Mouse (Mus musculus) small intestine, adult 2 months (tissue): ENCODE results near the gene Drd1. TPM values are rescaled to one million over a fixed set of nuclear protein-coding genes. Genes with fewer than 3 reads are reported as not detected.

Experiments
- H3K27ac ChIP-seq: fragments of 200-500 bp; 2 replicates; pipeline ENCODE4 v1.5.1; 2012; ENCODE audit warnings: low read depth, low read length, control low read depth, inconsistent platforms; ENCODE audit not compliant: insufficient read depth
- H3K27me3 ChIP-seq: fragments of 200-500 bp; 2 replicates; pipeline ENCODE4 v1.6.1; 2012; ENCODE audit warnings: mild to moderate bottlenecking, moderate library complexity, low read length, inconsistent platforms; ENCODE audit not compliant: control insufficient read depth, insufficient read depth
- H3K36me3 ChIP-seq: fragments of 200-500 bp; 2 replicates; pipeline ENCODE4 v1.6.1; 2012; ENCODE audit warnings: mild to moderate bottlenecking, low read length, control low read depth, inconsistent platforms; ENCODE audit not compliant: control insufficient read depth, insufficient read depth
- H3K4me1 ChIP-seq: fragments of 200-500 bp; 2 replicates; pipeline ENCODE4 v1.6.1; 2012; ENCODE audit warnings: low read length, inconsistent platforms, mixed read lengths; ENCODE audit not compliant: control insufficient read depth, insufficient read depth, insufficient read length
- H3K4me3 ChIP-seq: fragments of 200-500 bp; 2 replicates; pipeline ENCODE4 v1.5.1; 2012; ENCODE audit warnings: low read depth, mild to moderate bottlenecking, control low read depth, inconsistent platforms, low read length, moderate library complexity
- CTCF ChIP-seq: fragments of 200-500 bp; IDR thresholded peaks from 2 replicates; pipeline ENCODE4 v1.5.1; 2012; ENCODE audit warnings: low read depth, mild to moderate bottlenecking, control low read depth, inconsistent platforms, low read length, moderate library complexity, mixed read lengths; ENCODE audit not compliant: insufficient replicate concordance, insufficient read length; ENCODE audit errors: extremely low read depth
- POLR2A ChIP-seq: fragments of 200-500 bp; IDR thresholded peaks from 2 replicates; pipeline ENCODE4 v1.6.1; 2012; ENCODE audit warnings: low read depth, mild to moderate bottlenecking, control low read depth, inconsistent platforms, low read length, moderate library complexity
- WGBS: fragments of 180-500 bp; shearing (Covaris S2); methylation state at CpG from one replicate; pipeline ENCODE4 v1.1.7; 2018; 5-methylcytosine and 5-hydroxymethylcytosine counted together
- polyA plus RNA-seq: library from polyadenylated mRNA; depleted of rRNA; stranded (reverse); fragments of >200 nt; gene quantifications from 2 replicates; pipeline ENCODE4 v1.2.3, GENCODE M21; 2012

The Drd1 gene
- polyA plus RNA-seq, 1 experiment = not detected

DNA sequence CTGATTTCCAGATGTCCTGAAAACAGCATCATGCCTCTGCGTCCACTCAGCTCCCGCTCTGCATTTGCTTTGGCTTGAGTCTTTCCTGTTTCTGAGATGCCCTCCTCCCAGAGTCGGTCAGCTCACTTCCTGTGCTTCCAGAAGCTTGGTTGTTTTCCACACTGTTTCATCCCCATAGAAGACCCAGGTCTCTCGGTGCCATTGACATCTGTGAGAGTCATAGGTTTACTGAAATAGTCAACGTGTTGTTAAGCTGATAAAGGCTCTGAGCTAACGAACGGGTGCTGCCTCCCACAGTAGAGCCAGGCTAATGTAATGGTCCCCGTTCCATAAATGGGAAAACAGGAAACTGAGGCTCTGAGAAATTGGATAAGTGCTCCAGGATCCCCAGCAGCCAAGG is 40.2 kb upstream of the Drd1 start:
- no peak for TF ChIP-seq POLR2A
- no peak for TF ChIP-seq CTCF
- peaks cover 70% of the 10 kb centered on the region for H3K36me3 ChIP-seq
- WGBS = 86% methylated on average over 8 of the region's 8 CpGs

DNA sequence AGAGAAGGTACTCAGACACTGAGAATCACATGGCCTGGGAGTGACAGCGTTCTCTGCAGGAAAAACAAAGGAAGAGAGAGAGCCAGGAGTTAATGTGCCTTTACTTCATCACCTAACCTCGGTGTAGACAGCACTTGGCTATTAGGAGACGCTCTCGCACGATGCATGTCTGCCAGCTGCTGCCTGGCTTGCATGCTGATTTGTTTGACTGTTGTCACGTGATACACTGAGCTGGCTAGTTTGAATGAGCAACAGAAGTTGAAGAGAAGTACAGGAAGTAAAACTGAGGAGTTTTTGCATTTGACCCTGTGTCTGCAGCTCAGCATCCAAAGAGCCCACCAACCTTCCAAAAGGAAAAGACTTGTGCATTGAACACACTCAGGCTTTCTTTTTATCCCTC is 39.5 kb upstream of the Drd1 start:
- no peaks in the 10 kb centered on the region for H3K27me3 ChIP-seq
- TF ChIP-seq POLR2A = no peak
- no peak for TF ChIP-seq CTCF
- H3K27ac ChIP-seq = no peak overlapping the region
- peaks cover 73% of the 10 kb centered on the region for H3K36me3 ChIP-seq
- no peak overlapping the region for H3K4me3 ChIP-seq
- H3K4me1 ChIP-seq = no peaks in the 10 kb centered on the region; the same call in 1 of the 2 replicates
- 76% methylated on average over 6 of the region's 6 CpGs for WGBS

More for the DNA sequence above, 40.2 kb upstream of the Drd1 start:
- peaks cover 4% of the 10 kb centered on the region; the same call in 1 of the 2 replicates for H3K4me1 ChIP-seq
- H3K27ac ChIP-seq = no peak overlapping the region
- no peaks in the 10 kb centered on the region for H3K27me3 ChIP-seq
- H3K4me3 ChIP-seq = no peak overlapping the region

DNA sequence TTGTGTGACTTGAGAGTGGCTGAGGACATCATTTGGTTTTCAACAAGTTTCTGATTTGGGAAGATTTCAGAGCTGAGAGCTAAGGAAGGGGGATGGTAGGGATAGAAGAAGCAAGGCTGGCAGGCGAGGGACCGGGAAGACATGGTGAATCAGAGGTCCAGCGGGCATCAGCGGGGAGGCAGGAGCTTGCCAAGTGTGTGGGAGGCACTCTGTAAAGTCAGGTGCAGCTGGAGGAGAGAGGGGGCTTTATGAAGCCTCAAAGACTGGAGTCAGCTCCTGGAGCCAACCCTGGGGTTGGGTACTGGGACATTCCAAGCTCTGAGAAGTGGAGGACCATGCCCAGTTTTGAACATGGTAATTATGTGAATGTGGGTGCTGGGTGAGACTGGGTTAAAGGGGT is 38.8 kb upstream of the Drd1 start:
- Histone ChIP-seq H3K27ac (no peak overlapping the region), H3K27me3 (no peaks in the 10 kb centered on the region), H3K36me3 (peaks cover 72% of the 10 kb centered on the region), H3K4me1 (no peaks in the 10 kb centered on the region; the same call in 1 of the 2 replicates), H3K4me3 (no peak overlapping the region)
- 91% methylated on average over 4 of the region's 4 CpGs for WGBS
- no peak for TF ChIP-seq CTCF
- TF ChIP-seq POLR2A = no peak

DNA sequence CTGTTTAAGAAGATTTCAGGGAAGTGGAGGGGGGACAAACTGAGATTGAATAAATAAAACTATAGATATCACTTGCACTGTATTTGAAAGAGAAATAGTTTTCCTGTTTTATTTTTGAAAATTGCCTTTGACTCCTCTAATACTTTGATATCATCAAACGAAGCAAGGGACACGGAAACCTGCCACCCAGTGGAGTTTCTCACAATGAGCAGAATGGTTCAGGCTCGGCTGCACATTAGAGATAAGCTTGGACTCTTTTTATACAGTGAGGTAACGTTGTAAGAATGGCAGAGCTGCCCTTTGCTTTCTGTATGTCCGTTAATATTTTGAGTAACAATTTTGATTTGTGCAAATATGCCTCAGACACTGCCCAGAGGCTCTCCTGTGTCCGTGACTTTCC is 36.2 kb upstream of the Drd1 start:
- WGBS = 82% methylated on average over 6 of the region's 6 CpGs
- Histone ChIP-seq H3K4me1 (no peaks in the 10 kb centered on the region), H3K4me3 (no peak overlapping the region), H3K27ac (no peak overlapping the region), H3K27me3 (no peaks in the 10 kb centered on the region), H3K36me3 (peaks cover 83% of the 10 kb centered on the region)
- TF ChIP-seq CTCF (no peak), POLR2A (no peak)

DNA sequence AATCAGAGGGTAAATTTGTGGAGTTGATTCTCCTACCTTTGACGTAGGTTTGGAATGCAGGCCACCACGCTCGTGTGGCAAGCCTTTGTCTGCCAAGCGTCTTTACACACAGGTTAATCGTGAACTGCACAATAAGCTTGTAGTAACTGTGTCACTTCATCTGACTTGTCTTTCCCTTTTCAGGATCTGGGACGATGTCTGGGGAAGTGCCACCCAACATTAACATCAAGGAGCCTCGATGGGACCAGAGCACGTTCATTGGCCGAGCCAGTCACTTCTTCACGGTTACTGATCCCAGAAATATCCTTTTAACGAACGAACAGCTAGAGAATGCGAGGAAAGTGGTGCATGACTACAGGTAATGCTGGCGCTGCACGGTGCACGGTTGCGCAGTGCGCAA is 29.8 kb upstream of the Drd1 start:
- Histone ChIP-seq H3K27me3 (no peaks in the 10 kb centered on the region), H3K36me3 (peaks cover 43% of the 10 kb centered on the region), H3K4me1 (peaks cover 3% of the 10 kb centered on the region; the same call in 1 of the 2 replicates), H3K4me3 (no peak overlapping the region), H3K27ac (no peak overlapping the region)
- WGBS = 89% methylated on average over 18 of the region's 18 CpGs
- no peak for TF ChIP-seq POLR2A
- TF ChIP-seq CTCF = no peak

DNA sequence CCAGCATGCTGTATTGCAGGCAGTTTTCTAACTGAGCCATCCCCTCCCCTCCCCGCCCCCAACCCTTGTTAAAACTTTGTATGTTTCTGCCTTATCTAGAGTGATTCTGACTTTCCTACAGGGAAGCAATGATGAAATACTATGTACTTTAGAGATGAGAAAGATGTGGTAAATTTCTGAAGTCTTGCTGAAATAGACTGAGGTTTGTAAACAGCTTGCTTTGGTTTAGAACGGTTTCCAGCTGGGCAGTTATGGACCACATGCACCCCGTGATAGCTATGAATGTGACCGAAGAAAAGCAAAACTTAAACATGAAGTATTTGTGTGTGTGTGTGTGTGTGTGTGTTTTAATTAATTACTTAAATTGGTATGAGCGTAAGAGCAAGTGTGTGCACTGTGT is 29.3 kb upstream of the Drd1 start:
- TF ChIP-seq CTCF (no peak), POLR2A (no peak)
- peaks cover 41% of the 10 kb centered on the region for H3K36me3 ChIP-seq
- H3K4me3 ChIP-seq = no peak overlapping the region
- peaks cover 7% of the 10 kb centered on the region; the same call in 1 of the 2 replicates for H3K4me1 ChIP-seq
- no peak overlapping the region for H3K27ac ChIP-seq
- WGBS = 88% methylated on average over 5 of the region's 5 CpGs
- H3K27me3 ChIP-seq = no peaks in the 10 kb centered on the region

DNA sequence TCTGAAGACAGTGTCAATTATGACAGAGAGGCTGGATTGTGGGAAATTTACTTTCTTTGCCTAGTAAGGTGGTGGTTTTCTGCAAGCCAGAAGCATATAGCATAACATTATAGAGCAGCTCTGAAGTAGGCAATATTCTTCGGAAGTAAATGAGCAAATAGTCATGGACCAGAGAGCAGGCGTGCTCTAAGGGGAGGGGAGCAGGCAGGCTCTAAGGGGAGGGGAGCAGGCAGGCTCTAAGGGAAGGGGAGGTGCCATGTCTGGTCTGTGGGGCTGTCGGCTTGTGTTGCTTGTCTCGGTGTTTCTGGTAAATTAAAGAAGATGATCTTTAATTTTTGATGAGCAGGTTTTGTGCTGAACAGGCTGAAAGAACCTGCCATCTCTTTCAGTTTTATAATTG is 28.7 kb upstream of the Drd1 start:
- Histone ChIP-seq H3K36me3 (peaks cover 37% of the 10 kb centered on the region), H3K27ac (no peak overlapping the region), H3K27me3 (no peaks in the 10 kb centered on the region), H3K4me1 (peaks cover 12% of the 10 kb centered on the region; the same call in 1 of the 2 replicates), H3K4me3 (no peak overlapping the region)
- 76% methylated on average over 4 of the region's 4 CpGs for WGBS
- TF ChIP-seq CTCF (no peak), POLR2A (no peak)
